Mouse (Mus musculus) intestine, embryonic 16.5 days (tissue): Measurements from ENCODE around the gene Ugt2a1. TPM values are rescaled to one million over a fixed set of nuclear protein-coding genes. Genes with fewer than 3 reads are reported as not detected.

ENCODE experiments used
- polyA plus RNA-seq: library from polyadenylated mRNA; unstranded; fragments of >200 nt; fragmentation: Nextera tagmentation; extraction: Ambion mirVana; gene quantifications from 2 replicates; pipeline ENCODE4 v1.2.1, GENCODE M21; 2015

Gene Ugt2a1
- polyA plus RNA-seq, 1 experiment from 2014 or later = not detected

Other genes with a start within 250 kb of the Ugt2a1 start
- gene Ugt2b37, start 236.1 kb downstream of the Ugt2a1 start, polyA plus RNA-seq = not detected in 2 replicates
- 4.8 and 6.1 TPM in 2 replicates for gene Ugt2a3, start 153.7 kb downstream of the Ugt2a1 start, polyA plus RNA-seq
- not detected in 2 replicates for gene Ugt2b38, start 66.7 kb downstream of the Ugt2a1 start, polyA plus RNA-seq
- gene Ugt2a2, start 8.6 kb downstream of the Ugt2a1 start, polyA plus RNA-seq = not detected in 2 replicates
- not detected in 2 replicates for gene Gm43638, start 4.1 kb downstream of the Ugt2a1 start, polyA plus RNA-seq
- 98.8 and 129 TPM in 2 replicates for gene Sult1b1, start 47.3 kb upstream of the Ugt2a1 start, polyA plus RNA-seq
- gene Sult1d1, start 78.2 kb upstream of the Ugt2a1 start, polyA plus RNA-seq = 66.6 and 85.2 TPM in 2 replicates
- gene Sult1e1, start 100.7 kb upstream of the Ugt2a1 start, polyA plus RNA-seq = not detected in 2 replicates
- not detected in 2 replicates for gene Csn1s1, start 175.3 kb upstream of the Ugt2a1 start, polyA plus RNA-seq
- not detected in 2 replicates for gene Csn2, start 208.8 kb upstream of the Ugt2a1 start, polyA plus RNA-seq